Mouse (Mus musculus): ENCODE measurements around the gene Ppp6r1.
A peak's percentile ranks its signal among the peaks of the same experiment; 100 is the strongest.

Ppp6r1 gene

GRCm38 (mm10) chr7:4657521-4658127 lies 1.2 kb downstream of the Ppp6r1 start:
- peak; percentile 45 for DNase-seq

- no peak for DNase-seq
These were observed 2.0 kb downstream of the Ppp6r1 start for GRCm38 (mm10) chr7:4656818-4657217.

- DNase-seq = no peak
These were observed 2.9 kb downstream of the Ppp6r1 start for GRCm38 (mm10) chr7:4655916-4656315.

GRCm38 (mm10) chr7:4655393-4655792 lies 3.4 kb downstream of the Ppp6r1 start:
- no peak for DNase-seq

GRCm38 (mm10) chr7:4654221-4654620 lies 4.6 kb downstream of the Ppp6r1 start:
- no peak for DNase-seq

GRCm38 (mm10) chr7:4653780-4654179 lies 5.0 kb downstream of the Ppp6r1 start:
- no peak for DNase-seq

- no peak for DNase-seq
These were observed 5.5 kb downstream of the Ppp6r1 start for GRCm38 (mm10) chr7:4653351-4653750.

GRCm38 (mm10) chr7:4652726-4653125 lies 6.1 kb downstream of the Ppp6r1 start:
- no peak for DNase-seq

- DNase-seq = no peak
These were observed 7.2 kb downstream of the Ppp6r1 start for GRCm38 (mm10) chr7:4651581-4651980.

GRCm38 (mm10) chr7:4647992-4648391 lies 10.8 kb downstream of the Ppp6r1 start:
- DNase-seq = no peak

- no peak for DNase-seq
These were observed 11.5 kb downstream of the Ppp6r1 start for GRCm38 (mm10) chr7:4647291-4647690.

GRCm38 (mm10) chr7:4646806-4647205 lies 12.0 kb downstream of the Ppp6r1 start:
- no peak for DNase-seq

GRCm38 (mm10) chr7:4643225-4643624 lies 15.6 kb downstream of the Ppp6r1 start:
- no peak for DNase-seq

- no peak for DNase-seq
These were observed 16.9 kb downstream of the Ppp6r1 start for GRCm38 (mm10) chr7:4641956-4642355.

- no peak for DNase-seq
These were observed 17.7 kb downstream of the Ppp6r1 start for GRCm38 (mm10) chr7:4641155-4641554.

GRCm38 (mm10) chr7:4636179-4636578 lies 22.6 kb downstream of the Ppp6r1 start:
- DNase-seq = no peak

GRCm38 (mm10) chr7:4631031-4631430 lies 27.8 kb downstream of the Ppp6r1 start, which contains the start of gene Tmem86b:
Tmem86b (minus strand) TSS chr7:4631422.
- no peak for DNase-seq

- DNase-seq = no peak
These were observed 28.6 kb downstream of the Ppp6r1 start for GRCm38 (mm10) chr7:4630198-4630597.

GRCm38 (mm10) chr7:4629586-4629985 lies 29.2 kb downstream of the Ppp6r1 start:
- DNase-seq = peak; percentile 59

GRCm38 (mm10) chr7:4625928-4626327 lies 32.9 kb downstream of the Ppp6r1 start:
- no peak for DNase-seq

- DNase-seq = no peak
These were observed 34.5 kb downstream of the Ppp6r1 start for GRCm38 (mm10) chr7:4624343-4624742.

GRCm38 (mm10) chr7:4623544-4624189 lies 35.2 kb downstream of the Ppp6r1 start:
- peak; percentile 49 for DNase-seq

GRCm38 (mm10) chr7:4619979-4620378 lies 38.8 kb downstream of the Ppp6r1 start:
- DNase-seq = no peak

GRCm38 (mm10) chr7:4613740-4614403 lies 44.9 kb downstream of the Ppp6r1 start:
- peak; percentile 20 for DNase-seq

Measured in cerebellum, adult 9-11 months (tissue).